Mouse (Mus musculus) mature B cell (primary cell): ENCODE results near the gene Arpc2.

Experiments
- in situ Hi-C: fragments of 300-500 bp; cut with MboI; formaldehyde crosslinking; loops from 2 replicates; pipeline ENCODE4 v1.14.3; 2019

Arpc2 gene

GRCm38 (mm10) chr1:74298996-74299395 is 63.1 kb downstream of the Arpc2 start:
- in situ Hi-C loops = loop anchor here (10.0 kb wide), 1 partner anchor 156 kb away; no protein-coding TSS in a partner anchor

GRCm38 (mm10) chr1:74300347-74301110 is 64.6 kb downstream of the Arpc2 start:
- in situ Hi-C loops = no loop called here

GRCm38 (mm10) chr1:74302229-74302628 is 66.3 kb downstream of the Arpc2 start:
- in situ Hi-C loops = no loop called here

GRCm38 (mm10) chr1:74302835-74303234 is 67.0 kb downstream of the Arpc2 start:
- in situ Hi-C loops = no loop called here

GRCm38 (mm10) chr1:74303509-74304338 is 67.8 kb downstream of the Arpc2 start:
- in situ Hi-C loops = no loop called here

- in situ Hi-C loops = no loop called here
These were observed 68.5 kb downstream of the Arpc2 start for GRCm38 (mm10) chr1:74304339-74304790.

GRCm38 (mm10) chr1:74304946-74305345 is 69.1 kb downstream of the Arpc2 start:
- in situ Hi-C loops = no loop called here

- in situ Hi-C loops = no loop called here
These were observed 69.6 kb downstream of the Arpc2 start, which contains the start of gene Tmbim1 for GRCm38 (mm10) chr1:74305522-74305921. Tmbim1 (minus strand) TSS chr1:74305622.

GRCm38 (mm10) chr1:74307146-74307545 is 71.3 kb downstream of the Arpc2 start:
- in situ Hi-C loops = no loop called here

- in situ Hi-C loops = no loop called here
These were observed 72.4 kb downstream of the Arpc2 start for GRCm38 (mm10) chr1:74308001-74308964.

- in situ Hi-C loops = loop anchor here (5.0 kb wide), 1 partner anchor 88 kb away; no protein-coding TSS in a partner anchor
These were observed 73.9 kb downstream of the Arpc2 start for GRCm38 (mm10) chr1:74309767-74310166.

GRCm38 (mm10) chr1:74313049-74313692 is 77.3 kb downstream of the Arpc2 start:
- in situ Hi-C loops = loop anchor here (5.0 kb wide), 1 partner anchor 84 kb away; no protein-coding TSS in a partner anchor

- in situ Hi-C loops = loop anchor here (5.0 kb wide), 1 partner anchor 83 kb away; no protein-coding TSS in a partner anchor
These were observed 78.9 kb downstream of the Arpc2 start for GRCm38 (mm10) chr1:74314796-74315195.

- in situ Hi-C loops = no loop called here
These were observed 80.4 kb downstream of the Arpc2 start for GRCm38 (mm10) chr1:74316114-74316827.
